Mouse (Mus musculus): ENCODE data around the gene Esyt1. TPM values are rescaled to one million over a fixed set of nuclear protein-coding genes. Genes with fewer than 3 reads are reported as not detected.

Esyt1 gene
- polyA plus RNA-seq, 1 experiment from 2014 or later = 12.5 TPM

DNA sequence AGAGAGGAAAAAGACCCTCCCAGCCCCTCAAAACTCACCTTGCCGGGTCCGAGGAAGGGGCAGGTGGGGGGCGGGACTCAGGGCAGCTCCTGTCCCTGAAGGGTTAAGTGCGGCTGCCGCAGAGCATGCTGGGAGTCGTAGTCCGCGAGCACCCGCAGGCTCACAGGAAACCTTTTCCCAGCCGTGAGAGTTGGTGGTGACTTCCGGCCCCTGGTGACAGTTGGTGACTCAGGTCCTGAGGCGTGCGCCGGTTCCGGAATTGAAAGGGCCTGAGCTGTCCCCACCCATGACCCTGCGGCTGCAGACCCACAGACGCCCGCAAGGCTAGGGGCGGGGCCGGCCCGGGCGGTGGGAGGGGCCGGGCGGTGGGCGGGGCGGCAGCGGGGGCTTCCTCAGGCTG lies 27.1 kb downstream of the Esyt1 start, which contains the start of gene Myl6b:
Gene Myl6b (minus strand): TSS at position 96 of the 400 bp plus-strand sequence.
- Histone ChIP-seq H3K36me3 (replicated peaks; ENCODE audit: control insufficient read depth, insufficient read depth, low read depth, low read length) (no peaks in the 10 kb centered on the region), H3K9me3 (replicated peaks; ENCODE audit: control insufficient read depth, low read length) (no peaks in the 10 kb centered on the region), H3K27ac (replicated peaks; ENCODE audit: low read depth, low read length) (no peak within 1 kb of the TSS; the same call in 1 of the 2 replicates), H3K4me1 (ENCODE audit: control insufficient read depth, insufficient read depth, low read length) (peaks cover 4% of the 10 kb centered on the region; the same call in 1 of the 2 replicates), H3K27me3 (ENCODE audit: control insufficient read depth, insufficient read depth, low read length) (no peaks in the 10 kb centered on the region), H3K9ac (replicated peaks; ENCODE audit: low read length) (peak within 1 kb of the TSS; percentile 58), H3K4me2 (ENCODE audit: low read depth, low read length) (peak within 1 kb of the TSS; percentile 79), H3K4me3 (ENCODE audit: low read depth, low read length) (peak within 1 kb of the TSS; percentile 49)
- peak; percentile 84 for ATAC-seq (replicated peaks; ENCODE audit: insufficient number of reproducible peaks, low FRiP score, low TSS enrichment, low read depth)
- peak; percentile 96 for DNase-seq (ENCODE audit: low spot score)
- under 1% methylated on average over 27 of the region's 27 CpGs for WGBS

DNA sequence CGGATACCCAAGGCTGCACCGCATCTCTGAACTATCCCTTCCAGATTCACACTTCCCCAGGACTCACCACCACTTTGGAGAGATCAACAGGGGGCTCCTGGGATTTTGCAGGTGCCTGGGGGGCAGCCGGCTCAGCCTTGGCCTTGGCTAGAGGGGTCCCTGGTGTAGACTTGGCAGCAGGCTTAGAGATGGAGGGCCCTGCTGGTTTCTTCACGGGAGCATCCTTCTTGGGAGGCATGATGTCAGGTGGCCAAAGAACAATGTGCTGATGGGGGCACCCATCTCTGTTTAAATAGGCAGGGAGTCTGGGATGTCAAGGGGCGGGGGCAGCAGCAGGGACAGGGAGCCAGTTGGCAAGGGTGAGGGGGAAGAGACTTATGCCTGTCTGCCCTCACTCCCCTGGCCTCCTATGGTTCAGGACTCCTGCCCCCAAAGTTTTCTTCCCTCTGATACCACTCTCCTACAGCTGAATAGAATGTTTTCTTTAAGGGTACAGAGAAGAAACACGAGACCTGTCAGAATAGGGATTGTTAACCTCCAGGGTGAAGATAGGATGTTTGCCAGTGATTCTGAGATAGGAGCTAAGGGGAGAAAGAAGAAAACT lies 28.4 kb downstream of the Esyt1 start:
- DNase-seq (ENCODE audit: low spot score) (no peak), ATAC-seq (replicated peaks; ENCODE audit: insufficient number of reproducible peaks, low FRiP score, low TSS enrichment, low read depth) (no peak)
- no peaks in the 10 kb centered on the region for H3K27me3 ChIP-seq (ENCODE audit: control insufficient read depth, insufficient read depth, low read length)
- H3K4me1 ChIP-seq (ENCODE audit: control insufficient read depth, insufficient read depth, low read length) = peaks cover 4% of the 10 kb centered on the region; the same call in 1 of the 2 replicates
- H3K36me3 ChIP-seq (replicated peaks; ENCODE audit: control insufficient read depth, insufficient read depth, low read depth, low read length) = no peaks in the 10 kb centered on the region
- no peak overlapping the region for H3K9ac ChIP-seq (replicated peaks; ENCODE audit: low read length)
- no peaks in the 10 kb centered on the region for H3K9me3 ChIP-seq (replicated peaks; ENCODE audit: control insufficient read depth, low read length)
- no peak overlapping the region for H3K4me3 ChIP-seq (ENCODE audit: low read depth, low read length)
- 32% methylated on average over 6 of the region's 6 CpGs for WGBS
- H3K27ac ChIP-seq (replicated peaks; ENCODE audit: low read depth, low read length) = no peak overlapping the region
- no peak overlapping the region for H3K4me2 ChIP-seq (ENCODE audit: low read depth, low read length)

DNA sequence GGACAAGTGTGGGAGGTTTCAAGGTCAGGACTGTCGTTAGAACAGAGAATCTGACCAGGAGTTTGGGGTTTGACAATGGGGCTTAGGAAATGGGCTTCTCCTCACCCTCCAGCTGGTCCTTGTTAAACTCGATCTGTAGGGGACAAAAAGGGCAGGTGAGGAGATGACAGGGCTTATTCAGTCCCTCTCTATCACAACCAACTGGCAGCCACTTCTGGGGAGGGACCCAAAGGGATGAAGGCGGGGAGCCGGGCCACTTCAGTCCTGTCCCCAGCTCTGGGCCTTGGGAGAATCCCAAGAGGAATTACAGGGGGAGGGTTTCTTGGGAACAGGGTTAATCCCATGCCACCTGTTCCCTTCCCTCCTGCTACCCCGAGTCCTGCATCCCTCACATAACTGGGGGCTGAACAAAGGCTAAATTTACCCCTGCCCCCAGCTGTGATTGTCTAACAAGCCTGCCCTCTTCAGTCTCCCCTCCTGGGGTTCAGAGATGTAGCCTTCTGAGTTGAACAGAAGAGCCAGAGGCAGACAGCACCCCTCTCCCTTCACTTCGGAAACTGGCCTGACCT lies 29.1 kb downstream of the Esyt1 start:
- Histone ChIP-seq H3K27me3 (ENCODE audit: control insufficient read depth, insufficient read depth, low read length) (no peaks in the 10 kb centered on the region), H3K9ac (replicated peaks; ENCODE audit: low read length) (0 out of 2 replicates have a peak overlapping the region, but pooled peaks have one; percentile 11), H3K4me3 (ENCODE audit: low read depth, low read length) (no peak overlapping the region), H3K9me3 (replicated peaks; ENCODE audit: control insufficient read depth, low read length) (no peaks in the 10 kb centered on the region), H3K27ac (replicated peaks; ENCODE audit: low read depth, low read length) (no peak overlapping the region), H3K4me2 (ENCODE audit: low read depth, low read length) (no peak overlapping the region), H3K36me3 (replicated peaks; ENCODE audit: control insufficient read depth, insufficient read depth, low read depth, low read length) (no peaks in the 10 kb centered on the region), H3K4me1 (ENCODE audit: control insufficient read depth, insufficient read depth, low read length) (peaks cover 4% of the 10 kb centered on the region; the same call in 1 of the 2 replicates)
- DNase-seq (ENCODE audit: low spot score) (no peak), ATAC-seq (replicated peaks; ENCODE audit: insufficient number of reproducible peaks, low FRiP score, low TSS enrichment, low read depth) (no peak)
- WGBS = 39% methylated on average over 6 of the region's 6 CpGs

DNA sequence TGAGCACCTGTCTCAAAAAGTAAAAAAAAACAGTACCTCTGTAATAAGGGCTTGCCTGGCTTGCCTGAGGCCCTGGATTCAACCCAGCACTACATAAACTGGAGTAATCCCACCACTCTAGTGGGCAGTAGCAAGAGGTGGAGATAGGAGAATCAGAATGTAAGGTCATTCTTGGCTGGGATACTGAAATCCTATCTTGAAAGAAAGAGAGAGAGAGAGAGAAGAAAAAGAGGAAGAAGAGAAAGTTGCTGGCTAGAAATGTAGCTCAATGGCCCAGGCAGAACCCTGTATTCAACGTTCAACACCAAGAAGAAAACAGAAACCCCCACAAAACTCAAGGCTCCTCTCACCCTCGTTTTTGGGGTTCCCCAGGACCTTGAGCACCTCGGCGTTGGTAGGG lies 29.8 kb downstream of the Esyt1 start:
- no peaks in the 10 kb centered on the region for H3K9me3 ChIP-seq (replicated peaks; ENCODE audit: control insufficient read depth, low read length)
- no peaks in the 10 kb centered on the region for H3K36me3 ChIP-seq (replicated peaks; ENCODE audit: control insufficient read depth, insufficient read depth, low read depth, low read length)
- H3K4me2 ChIP-seq (ENCODE audit: low read depth, low read length) = no peak overlapping the region
- no peak overlapping the region for H3K4me3 ChIP-seq (ENCODE audit: low read depth, low read length)
- no peak for DNase-seq (ENCODE audit: low spot score)
- H3K27ac ChIP-seq (replicated peaks; ENCODE audit: low read depth, low read length) = no peak overlapping the region
- peaks cover 4% of the 10 kb centered on the region; the same call in 1 of the 2 replicates for H3K4me1 ChIP-seq (ENCODE audit: control insufficient read depth, insufficient read depth, low read length)
- 88% methylated on average over 4 of the region's 4 CpGs for WGBS
- no peak for ATAC-seq (replicated peaks; ENCODE audit: insufficient number of reproducible peaks, low FRiP score, low TSS enrichment, low read depth)
- H3K27me3 ChIP-seq (ENCODE audit: control insufficient read depth, insufficient read depth, low read length) = no peaks in the 10 kb centered on the region
- H3K9ac ChIP-seq (replicated peaks; ENCODE audit: low read length) = no peak overlapping the region

DNA sequence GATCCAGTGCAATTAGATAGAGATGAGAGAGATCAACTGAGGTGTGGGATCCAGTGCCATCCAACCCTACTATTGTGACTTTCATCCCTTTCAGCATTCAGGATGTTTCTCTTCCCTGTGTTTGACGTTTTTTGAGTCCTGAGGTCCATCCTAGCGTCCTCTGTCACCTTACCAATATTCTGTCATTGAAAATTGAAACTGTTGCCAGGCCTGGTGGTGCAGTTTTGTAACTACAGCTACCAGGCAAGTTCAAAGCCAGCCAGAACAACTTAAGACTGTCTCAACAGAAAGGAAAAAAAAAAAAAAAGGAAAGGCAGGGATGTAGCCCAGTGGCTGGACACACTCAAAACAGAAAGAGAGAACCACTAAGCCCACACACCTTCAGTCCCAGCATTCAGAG lies 30.4 kb downstream of the Esyt1 start:
- no peak overlapping the region for H3K9ac ChIP-seq (replicated peaks; ENCODE audit: low read length)
- H3K36me3 ChIP-seq (replicated peaks; ENCODE audit: control insufficient read depth, insufficient read depth, low read depth, low read length) = no peaks in the 10 kb centered on the region; the same call in 1 of the 2 replicates
- ATAC-seq (replicated peaks; ENCODE audit: insufficient number of reproducible peaks, low FRiP score, low TSS enrichment, low read depth) (no peak), DNase-seq (ENCODE audit: low spot score) (no peak)
- no peak overlapping the region for H3K4me3 ChIP-seq (ENCODE audit: low read depth, low read length)
- H3K27me3 ChIP-seq (ENCODE audit: control insufficient read depth, insufficient read depth, low read length) = no peaks in the 10 kb centered on the region
- no peak overlapping the region for H3K4me2 ChIP-seq (ENCODE audit: low read depth, low read length)
- WGBS = 77% methylated on average over 2 of the region's 2 CpGs
- H3K9me3 ChIP-seq (replicated peaks; ENCODE audit: control insufficient read depth, low read length) = no peaks in the 10 kb centered on the region
- no peak overlapping the region for H3K27ac ChIP-seq (replicated peaks; ENCODE audit: low read depth, low read length)
- peaks cover 4% of the 10 kb centered on the region; the same call in 1 of the 2 replicates for H3K4me1 ChIP-seq (ENCODE audit: control insufficient read depth, insufficient read depth, low read length)

- H3K4me1 ChIP-seq (ENCODE audit: control insufficient read depth, insufficient read depth, low read length) = peaks cover 4% of the 10 kb centered on the region; the same call in 1 of the 2 replicates
- H3K27ac ChIP-seq (replicated peaks; ENCODE audit: low read depth, low read length) = peak overlapping the region; percentile 56; the same call in 1 of the 2 replicates
Measured at GRCm38 (mm10) chr10:128494667-128495245, 30.9 kb downstream of the Esyt1 start.

DNA sequence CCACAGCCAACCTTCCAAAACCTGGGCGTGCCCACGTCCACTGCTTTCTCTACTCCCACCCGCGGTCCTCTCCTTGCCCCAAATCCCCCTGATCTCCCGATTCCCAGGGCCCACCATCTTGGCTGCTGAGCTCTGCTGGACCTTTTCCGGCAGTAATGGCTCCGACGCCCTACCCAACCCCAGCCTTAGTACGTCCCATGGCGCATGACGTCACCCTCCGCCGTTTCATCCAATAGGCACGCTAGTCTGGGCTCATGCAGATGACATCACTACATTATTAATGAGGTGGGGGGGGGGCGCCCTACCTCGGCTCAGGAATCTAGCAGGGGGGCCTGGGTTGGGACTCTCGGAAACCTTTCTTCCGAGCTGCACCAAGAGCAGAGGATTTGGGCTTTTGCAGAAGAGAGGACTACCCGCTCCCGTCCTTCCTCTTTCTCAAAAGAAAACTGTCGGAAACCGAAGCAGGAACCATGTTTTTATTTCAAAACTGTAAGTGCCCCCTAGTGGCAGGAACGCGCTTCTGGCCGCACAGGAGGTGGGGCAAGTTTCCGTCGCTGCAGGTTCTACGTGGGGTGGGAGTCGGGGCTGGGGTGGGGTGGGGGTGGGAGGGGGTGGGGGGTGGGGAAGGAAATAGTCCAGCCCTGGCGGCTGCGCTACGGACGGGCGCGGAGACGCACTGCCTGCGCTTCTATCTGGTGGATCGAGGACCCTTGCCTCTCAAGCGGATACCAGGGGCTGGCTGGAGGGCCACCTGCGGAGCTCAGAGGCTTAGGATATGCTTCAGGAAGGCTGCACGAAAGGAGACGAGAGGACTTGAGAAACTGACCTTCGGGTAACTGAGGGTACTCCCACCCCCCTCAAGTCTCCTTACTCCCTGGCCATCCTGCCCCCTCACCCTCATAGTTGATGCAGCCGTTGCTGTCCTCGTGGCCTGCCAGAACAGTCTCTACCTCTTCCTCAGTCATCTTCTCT lies 31.7 kb downstream of the Esyt1 start, which contains the start of gene Myl6:
Gene Myl6 (minus strand): TSS at position 451 of the 972 bp plus-strand sequence.
- peaks cover 8% of the 10 kb centered on the region; the same call in 1 of the 2 replicates for H3K36me3 ChIP-seq (replicated peaks; ENCODE audit: control insufficient read depth, insufficient read depth, low read depth, low read length)
- peak within 1 kb of the TSS; percentile 79 for H3K9ac ChIP-seq (replicated peaks; ENCODE audit: low read length)
- peak within 1 kb of the TSS; percentile 59 for H3K27ac ChIP-seq (replicated peaks; ENCODE audit: low read depth, low read length)
- DNase-seq (ENCODE audit: low spot score) (peak; percentile 99), ATAC-seq (replicated peaks; ENCODE audit: insufficient number of reproducible peaks, low FRiP score, low TSS enrichment, low read depth) (peak; percentile 92)
- H3K4me1 ChIP-seq (ENCODE audit: control insufficient read depth, insufficient read depth, low read length) = peaks cover 4% of the 10 kb centered on the region; the same call in 1 of the 2 replicates
- peak within 1 kb of the TSS; percentile 67 for H3K4me3 ChIP-seq (ENCODE audit: low read depth, low read length)
- no peaks in the 10 kb centered on the region for H3K27me3 ChIP-seq (ENCODE audit: control insufficient read depth, insufficient read depth, low read length)
- peak within 1 kb of the TSS; percentile 83 for H3K4me2 ChIP-seq (ENCODE audit: low read depth, low read length)
- WGBS = 0% methylated on average over 45 of the region's 45 CpGs
- no peaks in the 10 kb centered on the region for H3K9me3 ChIP-seq (replicated peaks; ENCODE audit: control insufficient read depth, low read length)

More at GRCm38 (mm10) chr10:128494667-128495245, 30.9 kb downstream of the Esyt1 start:
- 55% methylated on average over 11 of the region's 11 CpGs for WGBS
- no peaks in the 10 kb centered on the region for H3K9me3 ChIP-seq (replicated peaks; ENCODE audit: control insufficient read depth, low read length)
- ATAC-seq (replicated peaks; ENCODE audit: insufficient number of reproducible peaks, low FRiP score, low TSS enrichment, low read depth) (no peak), DNase-seq (ENCODE audit: low spot score) (no peak)
- peak overlapping the region; percentile 83 for H3K4me2 ChIP-seq (ENCODE audit: low read depth, low read length)
- H3K4me3 ChIP-seq (ENCODE audit: low read depth, low read length) = peak overlapping the region; percentile 67
- peaks cover 3% of the 10 kb centered on the region; the same call in 1 of the 2 replicates for H3K36me3 ChIP-seq (replicated peaks; ENCODE audit: control insufficient read depth, insufficient read depth, low read depth, low read length)
- no peaks in the 10 kb centered on the region for H3K27me3 ChIP-seq (ENCODE audit: control insufficient read depth, insufficient read depth, low read length)
- peak overlapping the region; percentile 79 for H3K9ac ChIP-seq (replicated peaks; ENCODE audit: low read length)
